Mouse (Mus musculus) lung, adult 2 months (tissue): ENCODE measurements around the gene 2810021J22Rik. TPM values are rescaled to one million over a fixed set of nuclear protein-coding genes. Genes with fewer than 3 reads are reported as not detected.

Experiments used
- DNase-seq: peaks from one replicate; pipeline ENCODE4 v3.0.0; 2022
- H3K4me1 ChIP-seq: fragments of 200-500 bp; 2 replicates; pipeline ENCODE4 v1.6.1; 2011; ENCODE audit warnings: low read length; ENCODE audit not compliant: control insufficient read depth, insufficient read depth
- H3K4me3 ChIP-seq: fragments of 200-500 bp; replicated peaks from 2 replicates; pipeline ENCODE3; 2011; ENCODE audit warnings: low read depth, mild to moderate bottlenecking, control low read depth, low read length; ENCODE audit errors: extremely low read depth
- CTCF ChIP-seq: fragments of 200-500 bp; IDR thresholded peaks from 2 replicates; pipeline ENCODE4 v1.5.1; 2011; ENCODE audit warnings: mild to moderate bottlenecking, low read length, control low read depth; ENCODE audit not compliant: insufficient read depth
- POLR2A ChIP-seq: fragments of 200-500 bp; IDR thresholded peaks from 2 replicates; pipeline ENCODE4 v1.6.1; 2011; ENCODE audit warnings: low read depth, mild to moderate bottlenecking, control low read depth, low read length, borderline replicate concordance; ENCODE audit errors: extremely low read depth
- WGBS: fragments of 180-500 bp; shearing (Covaris S2); methylation state at CpG from one replicate; pipeline ENCODE4 v1.1.7; 2018; 5-methylcytosine and 5-hydroxymethylcytosine counted together
- polyA plus RNA-seq: library from polyadenylated mRNA; depleted of rRNA; stranded (reverse); fragments of >200 nt; gene quantifications from 2 replicates; pipeline ENCODE4 v1.2.3, GENCODE M21; 2012; rRNA removed

2810021J22Rik gene
- polyA plus RNA-seq, 1 experiment, result 3.9 TPM

GRCm38 (mm10) chr11:58929641-58930040, 62.6 kb downstream of the 2810021J22Rik start:
- Histone ChIP-seq H3K4me1 (no peaks in the 10 kb centered on the region), H3K4me3 (no peak overlapping the region)
- no peak for TF ChIP-seq POLR2A
- no peak for TF ChIP-seq CTCF
- WGBS, result 49% methylated on average over 3 of the region's 3 CpGs
- DNase-seq, result no peak

GRCm38 (mm10) chr11:58930254-58930653, 63.2 kb downstream of the 2810021J22Rik start:
- no peak for DNase-seq
- H3K4me1 ChIP-seq, result no peaks in the 10 kb centered on the region
- no peak overlapping the region for H3K4me3 ChIP-seq
- no peak for TF ChIP-seq CTCF
- TF ChIP-seq POLR2A, result no peak
- 97% methylated on average over 3 of the region's 3 CpGs for WGBS

GRCm38 (mm10) chr11:58931576-58931975, 64.6 kb downstream of the 2810021J22Rik start:
- DNase-seq, result no peak
- WGBS, result 53% methylated on average over 4 of the region's 4 CpGs
- H3K4me1 ChIP-seq, result no peaks in the 10 kb centered on the region
- no peak overlapping the region for H3K4me3 ChIP-seq
- TF ChIP-seq CTCF (no peak), POLR2A (no peak)

Other genes with a start within 250 kb of the 2810021J22Rik start
- gene Olfr323, start 236.7 kb upstream of the 2810021J22Rik start, polyA plus RNA-seq, result not detected in 2 replicates
- 0.08 TPM in 1 of 2 replicates, not detected in the other for gene Trim58, start 226.8 kb upstream of the 2810021J22Rik start, polyA plus RNA-seq
- gene Olfr322, start 208.4 kb upstream of the 2810021J22Rik start, polyA plus RNA-seq, result not detected in 2 replicates
- not detected in 2 replicates for gene Olfr320, start 186.1 kb upstream of the 2810021J22Rik start, polyA plus RNA-seq
- not detected in 2 replicates for gene Olfr319, start 168.1 kb upstream of the 2810021J22Rik start, polyA plus RNA-seq
- gene Olfr318, start 143.2 kb upstream of the 2810021J22Rik start, polyA plus RNA-seq, result not detected in 2 replicates
- gene Olfr317, start 128.0 kb upstream of the 2810021J22Rik start, polyA plus RNA-seq, result not detected in 2 replicates
- gene Olfr316, start 114.5 kb upstream of the 2810021J22Rik start, polyA plus RNA-seq, result not detected in 2 replicates
- not detected in 2 replicates for gene Olfr315, start 94.0 kb upstream of the 2810021J22Rik start, polyA plus RNA-seq
- gene Olfr314, start 84.3 kb upstream of the 2810021J22Rik start, polyA plus RNA-seq, result not detected in 2 replicates
- gene Fam183b, start 65.3 kb upstream of the 2810021J22Rik start, polyA plus RNA-seq, result 10.7 and 18.1 TPM in 2 replicates
- not detected in 2 replicates for gene Olfr313, start 52.2 kb upstream of the 2810021J22Rik start, polyA plus RNA-seq
- not detected in 2 replicates for gene Olfr312, start 38.0 kb upstream of the 2810021J22Rik start, polyA plus RNA-seq
- not detected in 2 replicates for gene Olfr311, start 28.0 kb upstream of the 2810021J22Rik start, polyA plus RNA-seq
- 2.8 and 4.0 TPM in 2 replicates for gene Gm12258, start 20.1 kb upstream of the 2810021J22Rik start, polyA plus RNA-seq
- gene Zfp39, start 37.0 kb downstream of the 2810021J22Rik start, polyA plus RNA-seq, result 1.2 and 1.4 TPM in 2 replicates
- gene Btnl10, start 50.7 kb downstream of the 2810021J22Rik start, polyA plus RNA-seq, result 0.04 TPM in 1 of 2 replicates, not detected in the other
- 190 and 269 TPM in 2 replicates for gene Rnf187, start 71.7 kb downstream of the 2810021J22Rik start, polyA plus RNA-seq
- gene Hist3h2ba, start 81.7 kb downstream of the 2810021J22Rik start, polyA plus RNA-seq, result 0.62 and 2.4 TPM in 2 replicates
- 19.7 and 25.5 TPM in 2 replicates for gene Hist3h2a, start 87.5 kb downstream of the 2810021J22Rik start, polyA plus RNA-seq
- 0.97 and 1.1 TPM in 2 replicates for gene Trim17, start 87.5 kb downstream of the 2810021J22Rik start, polyA plus RNA-seq
- gene Trim11, start 110.9 kb downstream of the 2810021J22Rik start, polyA plus RNA-seq, result 31.4 and 38.3 TPM in 2 replicates